32 mouse cellular contexts compared by ENCODE assay signal in genomic region chr13:91746470-91746869, GRCm38 (mm10). TPM values are rescaled to one million over a fixed set of nuclear protein-coding genes. Genes with fewer than 3 reads are reported as not detected.
"Had no signal": no experiment of that assay in that cellular context is flagged by ENCODE, and none has a peak within 500 bp of the region (broad histone marks: within the 10 kb centered on the region; RNA-seq: fewer than 3 reads in every experiment).

No protein-coding gene starts in this region.

- H3K27me3 ChIP-seq: forebrain, embryonic 15.5 days had no signal

- H3K9me3 ChIP-seq: embryonic facial prominence, embryonic 10.5 days; embryonic facial prominence, embryonic 12.5 days; embryonic facial prominence, embryonic 13.5 days; embryonic facial prominence, embryonic 15.5 days; forebrain, embryonic 10.5 days; forebrain, embryonic 12.5 days; forebrain, embryonic 13.5 days; forebrain, embryonic 15.5 days had no signal

- ATAC-seq: forebrain, embryonic 13.5 days; forebrain, embryonic 14.5 days; forebrain, embryonic 15.5 days; forebrain, embryonic 16.5 days; forebrain, postnatal 0 days had no signal

- H3K27ac ChIP-seq: embryonic facial prominence, embryonic 10.5 days; embryonic facial prominence, embryonic 12.5 days; embryonic facial prominence, embryonic 13.5 days; embryonic facial prominence, embryonic 15.5 days; forebrain, embryonic 10.5 days; forebrain, embryonic 12.5 days; forebrain, embryonic 13.5 days; forebrain, embryonic 15.5 days; gastrocnemius, adult 2 months; heart, adult 2 months had no signal

- H3K4me3 ChIP-seq: embryonic facial prominence, embryonic 10.5 days; embryonic facial prominence, embryonic 12.5 days; embryonic facial prominence, embryonic 13.5 days; embryonic facial prominence, embryonic 15.5 days; erythroblast, embryonic 14.5 days; forebrain, embryonic 10.5 days; forebrain, embryonic 12.5 days; forebrain, embryonic 13.5 days; forebrain, embryonic 15.5 days; gastrocnemius, adult 2 months; heart, adult 2 months had no signal

- DNase-seq: cerebellum, adult 9-10 months; cerebellum, adult 9-11 months; cerebellum, postnatal 10 days; cerebellum, postnatal 14 days; cerebellum, postnatal 25 days; cerebellum, postnatal 36 days; embryo, embryonic 11 days; forebrain, postnatal 0 days; gastrocnemius, adult 2 months; gastrocnemius, postnatal 10 days; gastrocnemius, postnatal 14 days; gastrocnemius, postnatal 25 days; gastrocnemius, postnatal 36 days; heart, adult 18-20 months; heart, adult 2 months had no signal

- H3K4me2 ChIP-seq: embryonic facial prominence, embryonic 12.5 days; embryonic facial prominence, embryonic 13.5 days; embryonic facial prominence, embryonic 15.5 days; forebrain, embryonic 12.5 days; forebrain, embryonic 13.5 days; forebrain, embryonic 15.5 days had no signal

- H3K9ac ChIP-seq: embryonic facial prominence, embryonic 12.5 days; embryonic facial prominence, embryonic 13.5 days; embryonic facial prominence, embryonic 15.5 days; forebrain, embryonic 12.5 days; forebrain, embryonic 13.5 days; forebrain, embryonic 15.5 days; forebrain, postnatal 0 days had no signal

- H3K36me3 ChIP-seq: embryonic facial prominence, embryonic 10.5 days; embryonic facial prominence, embryonic 12.5 days; embryonic facial prominence, embryonic 13.5 days; embryonic facial prominence, embryonic 15.5 days; forebrain, embryonic 10.5 days; forebrain, embryonic 12.5 days; forebrain, embryonic 15.5 days had no signal

RNA-seq across cellular contexts. Expression of gene Acot12, which starts 5.2 kb away (rescaled TPM):
- total RNA-seq: common myeloid progenitor, adult 5-6 weeks; gastrocnemius, adult 18-20 months; gastrocnemius, adult 2 months; gastrocnemius, postnatal 14 days; gastrocnemius, postnatal 25 days; gastrocnemius, postnatal 36 days; granulocyte monocyte progenitor cell, adult 5-6 weeks; heart, adult 18-20 months; heart, adult 2 months; heart, adult 8-10 months had no signal
- polyA plus RNA-seq: embryonic facial prominence, embryonic 10.5 days; embryonic facial prominence, embryonic 11.5 days; erythroblast, embryonic 14.5 days; forebrain, embryonic 10.5 days; forebrain, embryonic 11.5 days; forebrain, embryonic 12.5 days; forebrain, embryonic 13.5 days; forebrain, embryonic 14.5 days; forebrain, embryonic 15.5 days; forebrain, embryonic 16.5 days had no signal
